Mouse (Mus musculus) ES-Bruce4 (cell line): ENCODE measurements at regions not wholly inside any gene's neighbourhood (a gene's known extent, or its start where the extent isn't known, plus 50 kb on each side); places are given as distances from the start of the nearest gene placed in this dataset.

Experiments used
- H3K27ac ChIP-seq: 2 replicates; pipeline ENCODE4 v1.5.1; 2012; ENCODE audit warnings: low read length, inconsistent platforms; ENCODE audit not compliant: insufficient read depth
- H3K27me3 ChIP-seq: 2 replicates; pipeline ENCODE4 v1.6.1; 2012; ENCODE audit warnings: mild to moderate bottlenecking, low read length, inconsistent platforms; ENCODE audit not compliant: control insufficient read depth, poor library complexity, insufficient read depth, severe bottlenecking
- H3K36me3 ChIP-seq: 2 replicates; pipeline ENCODE4 v1.6.1; 2012; ENCODE audit warnings: inconsistent platforms, mild to moderate bottlenecking, low read length, moderate library complexity; ENCODE audit not compliant: control insufficient read depth, poor library complexity, insufficient read depth, severe bottlenecking
- H3K4me1 ChIP-seq: one replicate; pipeline ENCODE4 v1.8.1; 2011; ENCODE audit warnings: low read length; ENCODE audit not compliant: control insufficient read depth, insufficient read depth
- H3K4me3 ChIP-seq: 2 replicates; pipeline ENCODE4 v1.5.1; 2011; ENCODE audit warnings: low read depth, mild to moderate bottlenecking, low read length
- H3K9ac ChIP-seq: 2 replicates; pipeline ENCODE4 v1.6.1; 2012; ENCODE audit warnings: low read depth, mild to moderate bottlenecking, inconsistent platforms; ENCODE audit not compliant: poor library complexity, severe bottlenecking
- H3K9me3 ChIP-seq: replicated peaks from 2 replicates; pipeline ENCODE4 v1.6.1; 2012; ENCODE audit warnings: mild to moderate bottlenecking, low read length, inconsistent platforms; ENCODE audit not compliant: control insufficient read depth, poor library complexity, insufficient read depth, severe bottlenecking
- CTCF ChIP-seq: IDR thresholded peaks from one replicate; pipeline ENCODE4 v1.8.1; 2011; ENCODE audit warnings: low read depth, low read length
- EP300 ChIP-seq: IDR thresholded peaks from 2 replicates; pipeline ENCODE4 v1.6.1; 2011; ENCODE audit warnings: low read depth, low read length; ENCODE audit not compliant: insufficient read depth
- POLR2A ChIP-seq: IDR thresholded peaks from one replicate; pipeline ENCODE4 v1.8.1; 2011; ENCODE audit warnings: low read length; ENCODE audit not compliant: insufficient read depth

GRCm38 (mm10) chr9:87383513-87383912, 128.2 kb upstream of the Cep162 start:
- TF ChIP-seq EP300: no peak
- no peak overlapping the region for H3K27ac ChIP-seq
- no peaks in the 10 kb centered on the region for H3K9me3 ChIP-seq
- no peak overlapping the region for H3K9ac ChIP-seq
- H3K36me3 ChIP-seq: no peaks in the 10 kb centered on the region
- H3K27me3 ChIP-seq: no peaks in the 10 kb centered on the region
- no peak overlapping the region for H3K4me3 ChIP-seq
- no peaks in the 10 kb centered on the region for H3K4me1 ChIP-seq

- TF ChIP-seq EP300 (no peak), POLR2A (no peak), CTCF (no peak)
- H3K36me3 ChIP-seq: no peaks in the 10 kb centered on the region
- no peak overlapping the region for H3K4me3 ChIP-seq
- H3K27me3 ChIP-seq: no peaks in the 10 kb centered on the region
- no peak overlapping the region for H3K9ac ChIP-seq
- no peaks in the 10 kb centered on the region for H3K9me3 ChIP-seq
- no peak overlapping the region for H3K27ac ChIP-seq
- no peaks in the 10 kb centered on the region for H3K4me1 ChIP-seq
Measured at GRCm38 (mm10) chr9:87377921-87378320, 122.6 kb upstream of the Cep162 start.

GRCm38 (mm10) chr9:87376731-87377310, 121.5 kb upstream of the Cep162 start:
- Histone ChIP-seq H3K27me3 (no peaks in the 10 kb centered on the region), H3K4me1 (no peaks in the 10 kb centered on the region), H3K36me3 (no peaks in the 10 kb centered on the region), H3K9ac (no peak overlapping the region), H3K9me3 (no peaks in the 10 kb centered on the region), H3K27ac (no peak overlapping the region), H3K4me3 (no peak overlapping the region)
- TF ChIP-seq CTCF (no peak), POLR2A (no peak), EP300 (no peak)

- Histone ChIP-seq H3K4me1 (no peaks in the 10 kb centered on the region), H3K36me3 (no peaks in the 10 kb centered on the region), H3K4me3 (no peak overlapping the region), H3K27ac (no peak overlapping the region), H3K9me3 (no peaks in the 10 kb centered on the region), H3K27me3 (no peaks in the 10 kb centered on the region), H3K9ac (no peak overlapping the region)
- TF ChIP-seq CTCF (no peak), POLR2A (no peak), EP300 (no peak)
Measured at GRCm38 (mm10) chr9:87372251-87372905, 117.0 kb upstream of the Cep162 start.

- no peaks in the 10 kb centered on the region for H3K27me3 ChIP-seq
- TF ChIP-seq POLR2A (no peak), CTCF (no peak), EP300 (no peak)
- H3K4me3 ChIP-seq: no peak overlapping the region
- H3K9ac ChIP-seq: no peak overlapping the region
- no peaks in the 10 kb centered on the region for H3K9me3 ChIP-seq
- no peaks in the 10 kb centered on the region for H3K4me1 ChIP-seq
- no peaks in the 10 kb centered on the region for H3K36me3 ChIP-seq
- H3K27ac ChIP-seq: no peak overlapping the region
Measured at GRCm38 (mm10) chr9:87369059-87369458, 113.7 kb upstream of the Cep162 start.

GRCm38 (mm10) chr9:87347008-87347407, 91.7 kb upstream of the Cep162 start:
- Histone ChIP-seq H3K9me3 (no peaks in the 10 kb centered on the region), H3K9ac (no peak overlapping the region), H3K27me3 (no peaks in the 10 kb centered on the region), H3K27ac (no peak overlapping the region), H3K4me3 (no peak overlapping the region), H3K4me1 (no peaks in the 10 kb centered on the region), H3K36me3 (no peaks in the 10 kb centered on the region)
- TF ChIP-seq EP300 (no peak), CTCF (no peak), POLR2A (no peak)
